Mouse (Mus musculus) layer of hippocampus, postnatal 25 days (tissue): ENCODE results near the gene Vangl2. TPM values are rescaled to one million over a fixed set of nuclear protein-coding genes. Genes with fewer than 3 reads are reported as not detected.
"Not testable (repeated sequence)": the region's sequence is repeated elsewhere in the genome, so short reads cannot be mapped to it uniquely, and the experiment has no call there.

ENCODE experiments used
- DNase-seq, 2 experiments: peaks; one replicate each; pipeline ENCODE4 v3.0.0; 2022; ENCODE audit warnings: mixed read lengths in 2 of 2, low spot score in 1 of 2; ENCODE audit errors: extremely low spot score in 1 of 2
- total RNA-seq, 2 experiments: library from RNA; stranded (reverse); gene quantifications; 2 replicates each; pipeline ENCODE4 v1.2.3; 2021

Vangl2 gene
- total RNA-seq, 2 experiments from 2014 or later = 15.9 to 18.3 TPM

DNA sequence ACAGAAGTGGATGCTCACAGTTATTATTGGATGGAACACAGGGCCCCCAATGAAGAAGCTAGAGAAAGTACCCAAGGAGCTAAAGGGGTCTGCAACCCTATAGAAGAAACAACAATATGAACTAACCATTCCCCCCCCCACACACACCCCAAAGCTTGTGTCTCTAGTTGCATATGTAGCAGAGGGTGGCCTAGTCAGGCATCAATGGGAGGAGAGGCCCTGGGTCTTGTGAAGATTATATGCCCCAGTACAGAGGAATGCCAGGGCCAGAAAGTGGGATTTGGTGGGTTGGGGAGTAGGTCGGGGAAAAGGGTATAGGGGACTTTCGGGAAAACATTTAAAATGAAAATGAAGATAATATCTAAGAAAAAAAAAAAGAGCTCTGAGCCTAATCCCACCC lies 53.9 kb downstream of the Vangl2 start:
- DNase-seq = not testable (repeated sequence)

DNA sequence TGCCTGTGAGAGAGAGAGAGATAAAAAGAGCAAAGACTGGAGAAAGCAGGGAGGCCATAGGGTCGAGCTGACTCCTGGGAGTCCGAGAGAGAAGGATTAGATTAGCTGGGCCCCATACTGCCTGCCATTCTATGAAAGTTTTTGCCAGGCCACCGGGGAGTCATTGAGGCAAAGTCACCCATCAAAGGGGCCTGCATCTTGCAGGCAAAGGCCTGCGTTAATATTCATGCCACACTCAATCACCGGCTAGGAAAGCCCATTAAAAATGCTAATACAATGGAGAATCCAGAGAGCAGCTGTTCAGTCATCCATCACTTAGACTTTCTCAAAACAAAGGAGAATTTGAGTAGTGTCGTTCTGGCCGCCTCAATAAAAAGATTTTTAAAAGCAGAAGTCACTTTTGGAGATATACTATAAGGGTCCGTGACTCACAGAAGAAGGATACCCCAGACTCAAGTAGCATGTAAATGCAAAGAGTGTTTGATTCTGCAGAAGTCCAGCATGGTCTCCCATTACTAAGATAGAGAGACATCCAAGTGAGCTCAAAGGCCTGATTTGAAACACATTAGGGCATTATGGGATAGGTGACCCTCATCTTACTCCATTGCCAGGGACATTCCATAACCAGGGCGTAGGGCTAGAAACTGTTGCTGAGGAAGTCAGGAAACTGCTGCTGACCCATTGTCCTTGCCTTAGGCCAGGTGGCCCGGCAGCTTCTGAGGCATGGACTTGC lies 57.2 kb downstream of the Vangl2 start:
- no peak for DNase-seq

DNA sequence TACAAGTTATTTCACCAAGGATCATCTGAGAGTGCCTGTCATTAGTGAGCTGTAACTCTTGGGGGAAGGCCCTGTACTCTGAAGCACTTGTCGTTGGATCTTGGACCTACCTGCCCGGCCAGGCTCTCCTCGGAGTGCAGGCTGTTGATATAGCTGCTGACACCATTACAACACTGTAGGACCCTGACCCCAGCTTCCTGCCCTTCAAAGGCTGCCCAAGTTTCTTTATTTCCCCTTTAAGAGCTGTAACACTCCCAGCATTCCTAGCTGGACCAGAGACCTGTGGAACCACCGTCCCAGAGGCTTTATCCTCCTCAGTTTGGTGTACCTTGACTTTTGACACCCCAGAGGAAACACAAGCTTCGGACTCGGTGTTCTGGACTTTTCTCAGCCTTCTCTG lies 59.0 kb downstream of the Vangl2 start:
- DNase-seq = no peak

DNA sequence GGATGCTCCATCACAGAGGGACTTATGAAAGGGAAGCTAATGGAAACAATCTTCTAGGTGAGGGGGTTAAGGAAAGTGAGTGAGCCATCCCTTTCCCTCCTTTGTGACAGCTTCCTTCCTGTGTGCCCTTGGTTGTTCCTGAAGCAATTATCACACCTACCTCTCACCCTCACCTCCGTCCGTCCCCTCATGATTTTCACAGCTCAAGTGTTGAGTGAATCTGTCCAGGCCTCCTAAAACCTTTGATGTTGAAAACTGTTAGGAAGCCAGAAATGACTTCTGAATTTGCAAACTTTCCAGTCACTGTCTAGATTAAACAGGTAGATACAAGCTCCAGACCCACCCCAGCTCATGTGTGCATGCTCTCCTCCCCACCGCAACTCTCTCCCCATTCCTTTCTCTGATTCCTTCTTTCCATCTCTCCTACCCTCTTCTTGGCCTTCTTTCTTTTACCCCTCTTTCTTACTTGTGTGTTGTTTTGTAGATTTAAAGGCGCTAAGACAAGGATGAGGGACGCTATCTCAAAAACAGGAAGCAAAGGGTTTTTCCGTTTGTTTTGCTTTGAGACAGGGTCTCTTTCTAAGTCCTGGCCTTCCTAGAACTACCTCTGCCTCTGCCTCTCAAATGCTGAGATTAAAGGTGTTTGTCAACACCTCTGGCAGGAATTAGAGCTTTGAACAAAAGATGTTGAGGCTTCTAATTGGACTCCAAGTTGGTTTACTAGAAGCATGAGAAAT lies 62.0 kb downstream of the Vangl2 start:
- no peak for DNase-seq

DNA sequence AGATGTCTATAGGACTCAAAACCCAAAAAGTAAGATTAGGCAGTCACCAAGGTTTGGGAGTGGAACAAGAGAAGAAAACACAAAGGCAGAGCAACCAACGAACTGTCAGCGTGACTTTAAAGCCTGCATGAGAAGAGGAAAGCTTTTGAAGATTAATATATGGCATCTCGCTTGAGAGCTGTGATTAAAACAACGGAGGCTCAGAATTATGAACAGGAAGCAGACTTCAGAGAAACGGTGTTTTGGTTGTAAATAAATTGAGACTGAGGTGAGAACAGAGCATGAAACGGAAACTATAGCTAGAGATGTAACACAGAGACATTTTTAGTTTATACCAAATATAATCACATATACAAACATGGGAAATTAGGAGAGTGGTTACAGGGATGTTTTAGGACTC lies 64.6 kb downstream of the Vangl2 start:
- no peak for DNase-seq

DNA sequence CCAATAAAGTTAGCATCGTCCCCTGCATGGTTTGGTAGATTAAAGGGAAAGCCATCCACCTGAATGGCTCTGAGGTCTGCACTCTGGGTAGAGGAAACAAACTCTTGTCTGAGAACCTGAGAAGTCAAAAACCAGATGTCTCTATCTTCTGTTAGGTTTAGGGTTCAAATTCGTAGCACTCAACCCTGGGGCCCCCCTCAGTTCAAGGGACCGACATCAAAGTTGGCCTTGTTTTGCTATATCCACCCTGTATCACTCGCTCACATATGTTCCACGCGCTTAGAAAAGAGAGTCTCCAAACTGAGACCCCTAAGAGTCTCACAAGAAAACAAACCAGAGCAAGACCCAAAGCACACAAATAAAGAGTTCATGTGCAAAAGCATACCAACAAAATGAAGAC lies 66.5 kb downstream of the Vangl2 start:
- no peak for DNase-seq

DNA sequence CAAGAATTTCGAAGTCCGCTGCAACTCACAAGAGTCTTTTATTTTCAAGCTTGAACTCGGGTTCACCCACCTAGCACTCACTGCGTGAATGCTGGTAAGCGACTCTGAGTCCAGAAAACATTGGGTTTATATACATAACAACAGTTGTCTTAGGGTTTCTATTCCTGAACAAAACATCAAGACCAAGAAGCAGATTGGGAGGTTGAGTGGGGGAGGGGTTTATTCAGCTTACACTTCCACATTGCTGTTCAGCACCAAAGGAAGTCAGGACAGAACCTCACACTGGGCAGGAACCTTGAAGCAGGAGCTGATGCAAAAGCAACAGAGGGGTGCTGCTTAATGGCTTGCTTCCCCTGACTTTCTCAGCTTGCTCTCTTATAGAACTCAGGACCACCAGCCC lies 67.5 kb downstream of the Vangl2 start:
- no peak for DNase-seq

DNA sequence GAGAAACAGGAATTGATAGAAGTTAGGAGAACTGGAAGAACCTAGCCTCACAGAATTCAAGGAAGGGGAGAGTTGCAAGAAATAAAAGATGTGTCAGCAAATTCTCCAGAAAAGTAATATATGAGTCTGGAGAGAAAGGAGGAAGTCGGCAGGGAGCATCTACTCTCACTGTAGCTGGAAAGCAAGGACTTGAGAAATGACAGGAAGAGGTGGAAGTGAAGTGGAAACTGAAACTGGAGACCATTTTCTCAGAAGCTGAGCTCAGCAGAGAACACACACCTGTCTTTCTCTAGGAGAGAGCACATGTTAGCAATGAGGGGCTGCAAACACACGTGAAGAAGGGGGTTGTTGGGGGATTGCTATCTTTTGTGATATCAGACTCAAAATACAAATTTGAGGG lies 70.8 kb downstream of the Vangl2 start:
- DNase-seq = no peak

DNA sequence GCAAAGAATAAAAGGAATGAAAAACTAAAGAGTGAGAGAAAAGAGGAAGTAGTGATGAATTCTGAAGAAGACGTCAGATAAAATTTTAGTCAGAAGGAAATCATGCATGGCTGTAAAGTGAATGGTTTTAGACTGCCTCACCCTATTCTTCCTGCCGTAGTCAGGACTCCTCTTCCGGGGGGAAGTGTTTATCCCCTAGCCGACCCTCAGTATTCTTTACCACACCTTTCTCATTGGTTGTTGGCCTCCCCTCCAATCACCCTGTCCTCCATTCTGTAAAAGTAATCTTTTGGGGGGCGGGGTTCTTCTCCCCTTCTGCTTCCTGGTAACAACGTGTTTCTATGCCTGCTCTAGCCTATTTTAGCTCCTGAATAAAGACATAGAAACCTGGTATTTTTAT lies 73.2 kb downstream of the Vangl2 start:
- no peak for DNase-seq

Other genes with a start within 250 kb of the Vangl2 start
- 1 to 10 TPM; 2.6 to 3.7 TPM for gene Cd84, start 188.7 kb downstream of the Vangl2 start, total RNA-seq
- gene Gm10521, start 132.8 kb downstream of the Vangl2 start, total RNA-seq = under 1 TPM in 1 of 2 experiments, not detected in 1; 0.14 TPM
- not detected for gene Slamf6, start 110.9 kb downstream of the Vangl2 start, total RNA-seq
- 1 to 10 TPM; 1.3 to 1.6 TPM for gene Nhlh1, start 29.1 kb upstream of the Vangl2 start, total RNA-seq
- gene Copa, start 54.1 kb upstream of the Vangl2 start, total RNA-seq = 100 to 1,000 TPM; 148 to 149 TPM
- 10 to 100 TPM; 59.5 to 63.2 TPM for gene Ncstn, start 54.4 kb upstream of the Vangl2 start, total RNA-seq
- gene Pex19, start 98.3 kb upstream of the Vangl2 start, total RNA-seq = 100 to 1,000 TPM in 1 of 2 experiments, 10 to 100 TPM in 1; 99.8 to 101 TPM
- 100 to 1,000 TPM; 107 to 115 TPM for gene Dcaf8, start 119.6 kb upstream of the Vangl2 start, total RNA-seq
- gene Pea15a, start 178.4 kb upstream of the Vangl2 start, total RNA-seq = 100 to 1,000 TPM; 395 to 445 TPM
- under 1 TPM; 0.49 to 0.52 TPM for gene Casq1, start 191.4 kb upstream of the Vangl2 start, total RNA-seq
- not detected for gene Atp1a4, start 230.0 kb upstream of the Vangl2 start, total RNA-seq
- gene Igsf8, start 233.2 kb upstream of the Vangl2 start, total RNA-seq = 100 to 1,000 TPM; 253 to 278 TPM